Mouse (Mus musculus) neural tube, embryonic 12.5 days (tissue): ENCODE results near the gene Slit3. TPM values are rescaled to one million over a fixed set of nuclear protein-coding genes. Genes with fewer than 3 reads are reported as not detected.

Experiments
- ATAC-seq: fragments of 200-750 bp; cut with Nextera tagmentation; 2 replicates; pipeline ENCODE4 v1.8.0; 2017; ENCODE audit warnings: low read depth, mild to moderate bottlenecking, moderate TSS enrichment, moderate library complexity; ENCODE audit not compliant: low FRiP score
- H3K27ac ChIP-seq: fragments of 300-500 bp; sonication (generic); 2 replicates; pipeline ENCODE4 v1.5.1; 2016
- H3K27me3 ChIP-seq: fragments of 300-500 bp; sonication (generic); replicated peaks from 2 replicates; pipeline ENCODE4 v1.6.1; 2016; ENCODE audit warnings: mild to moderate bottlenecking
- H3K36me3 ChIP-seq: fragments of 300-500 bp; sonication (generic); 2 replicates; pipeline ENCODE4 v1.6.1; 2016; ENCODE audit warnings: mild to moderate bottlenecking
- H3K4me1 ChIP-seq: fragments of 300-500 bp; sonication (generic); 2 replicates; pipeline ENCODE4 v1.6.1; 2016
- H3K4me2 ChIP-seq: fragments of 300-500 bp; sonication (generic); replicated peaks from 2 replicates; pipeline ENCODE4 v1.6.1; 2016; ENCODE audit warnings: mild to moderate bottlenecking
- H3K4me3 ChIP-seq: fragments of 300-500 bp; sonication (generic); 2 replicates; pipeline ENCODE4 v1.5.1; 2016
- H3K9ac ChIP-seq: fragments of 300-500 bp; sonication (generic); 2 replicates; pipeline ENCODE4 v1.6.1; 2016; ENCODE audit warnings: mild to moderate bottlenecking
- H3K9me3 ChIP-seq: fragments of 300-500 bp; sonication (generic); 2 replicates; pipeline ENCODE4 v1.6.1; 2016; ENCODE audit warnings: mild to moderate bottlenecking
- WGBS: fragments of 180-500 bp; shearing (Covaris S2); methylation state at CpG from one replicate; pipeline ENCODE4 v1.1.7; 2016; 5-methylcytosine and 5-hydroxymethylcytosine counted together
- microRNA counts: library from miRNA; unstranded; fragments of <30 nt; microRNA quantifications from one replicate; lab custom pipeline; 2017
- microRNA-seq: library from miRNA; unstranded; fragments of <30 nt; microRNA quantifications from one replicate; pipeline ENCODE4, GENCODE M21; 2017
- polyA plus RNA-seq: library from polyadenylated mRNA; unstranded; fragments of >200 nt; fragmentation: Nextera tagmentation; extraction: Ambion mirVana; gene quantifications from 2 replicates; pipeline ENCODE4 v1.2.1, GENCODE M21; 2016

Gene Slit3
- polyA plus RNA-seq, 1 experiment from 2014 or later, result 65.0 TPM

DNA sequence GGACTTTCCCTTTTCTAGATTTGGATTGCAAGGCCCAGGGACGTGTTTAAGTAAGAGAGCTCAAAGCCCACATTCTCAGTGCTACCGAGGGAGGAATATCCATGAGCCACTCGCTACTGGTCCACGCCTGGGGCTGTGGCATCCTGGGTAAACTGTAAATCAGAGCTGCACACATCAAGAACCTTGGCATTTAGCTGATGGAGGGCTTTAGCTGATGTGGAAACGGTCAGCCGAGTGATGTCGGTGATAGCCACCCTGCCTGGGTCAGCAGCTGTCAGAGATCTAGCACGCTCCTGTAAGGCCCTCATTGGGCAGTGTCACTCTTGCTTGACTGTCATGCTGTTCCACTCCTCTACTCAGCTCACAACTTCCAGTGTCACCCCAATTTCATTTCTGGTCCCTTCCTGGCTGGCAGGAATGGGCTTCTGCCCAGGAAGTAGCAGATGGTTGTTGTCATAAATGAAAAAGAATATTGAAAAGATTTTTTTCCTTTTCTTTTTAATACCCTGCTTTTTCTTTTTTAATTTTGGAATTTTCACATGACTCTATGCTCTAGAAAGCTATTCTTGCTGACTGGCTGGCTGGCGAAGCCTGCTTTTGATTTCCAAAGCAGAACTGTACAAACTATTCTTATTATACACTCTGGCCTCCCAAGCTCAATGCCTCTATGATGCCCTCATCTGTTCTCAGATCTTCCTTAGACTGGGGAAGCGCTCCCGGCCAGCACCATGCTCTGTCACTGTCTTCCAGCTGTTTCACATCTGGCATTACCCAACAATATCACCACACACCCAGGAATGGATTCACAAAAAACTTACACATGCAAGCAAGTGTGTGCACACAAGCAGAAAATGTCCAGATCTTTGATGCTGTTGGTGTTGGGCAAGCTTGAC, 635.6 kb downstream of the Slit3 start:
- no peaks in the 10 kb centered on the region for H3K9me3 ChIP-seq
- 81% methylated on average over 11 of the region's 11 CpGs for WGBS
- ATAC-seq, result no peak
- H3K27ac ChIP-seq, result no peak overlapping the region
- no peak overlapping the region for H3K9ac ChIP-seq
- H3K4me3 ChIP-seq, result no peak overlapping the region
- no peaks in the 10 kb centered on the region for H3K36me3 ChIP-seq
- no peaks in the 10 kb centered on the region for H3K27me3 ChIP-seq
- no peaks in the 10 kb centered on the region for H3K4me1 ChIP-seq
- H3K4me2 ChIP-seq, result no peak overlapping the region

MicroRNAs encoded within 50 kb of the gene (microRNA counts, 519-probe panel; counts per million panel counts)
- 7,457 counts per million, percentile 96 among the panel's probes with 10 or more counts for microRNA mmu-miR-218 (lab: Ali Mortazavi, UCI)

Small RNAs within 50 kb of the gene (microRNA-seq; reads per million reads assigned to microRNA genes)
- gene Mir218-2, result 264 reads per million, percentile 63 among the genes with 10 or more reads in this experiment
